Mouse (Mus musculus) olfactory bulb, adult 2 months (tissue): ENCODE measurements at regions not wholly inside any gene's neighbourhood (a gene's known extent, or its start where the extent isn't known, plus 50 kb on each side); places are given as distances from the start of the nearest gene placed in this dataset.

Source experiments
- CTCF ChIP-seq: fragments of 200-500 bp; IDR thresholded peaks from 2 replicates; pipeline ENCODE4 v1.5.1; 2012; ENCODE audit warnings: low read depth, mild to moderate bottlenecking, low read length, moderate library complexity; ENCODE audit not compliant: insufficient read depth
- POLR2A ChIP-seq: fragments of 200-500 bp; IDR thresholded peaks from 2 replicates; pipeline ENCODE4 v1.6.1; 2012; ENCODE audit warnings: mild to moderate bottlenecking, low read depth, low read length, moderate library complexity; ENCODE audit not compliant: insufficient read depth

DNA sequence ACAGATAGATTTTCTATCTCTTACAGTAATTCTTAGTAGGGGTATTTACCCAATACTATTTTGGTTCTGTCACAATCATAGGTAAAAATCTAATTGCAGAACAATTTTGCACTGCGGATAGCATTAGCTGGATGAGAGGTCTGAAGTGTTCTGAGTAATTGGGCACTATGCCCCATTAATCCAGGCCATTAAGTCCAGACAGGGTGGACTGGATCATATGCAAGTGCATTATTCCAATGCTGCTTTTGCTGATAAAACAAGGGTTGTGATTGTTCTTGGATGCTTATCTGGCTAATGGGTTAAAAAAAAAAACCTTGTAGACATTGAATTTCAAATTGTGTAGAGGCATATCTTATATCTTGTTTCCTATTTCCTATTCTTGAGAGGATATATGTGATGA lies 1732.6 kb upstream of the Gm6569 start:
- TF ChIP-seq CTCF, result no peak
- no peak for TF ChIP-seq POLR2A
